Mouse (Mus musculus): ENCODE data around the gene Skap2.

- TF ChIP-seq CTCF (IDR thresholded peaks at IDR 0.05; ENCODE audit: borderline replicate concordance, insufficient read depth, low read length) (no peak), POLR2A (IDR thresholded peaks at IDR 0.05; ENCODE audit: low read depth, low read length) (no peak)
Measured at GRCm38 (mm10) chr6:51822049-51822448, 190.3 kb downstream of the Skap2 start.

Data from embryonic fibroblast, embryonic 13.5 days (primary cell).